Mouse (Mus musculus) adrenal gland (tissue): ENCODE measurements around the gene Hist2h3c1.
"Not testable (repeated sequence)": the region's sequence is repeated elsewhere in the genome, so short reads cannot be mapped to it uniquely, and the experiment has no call there.

ENCODE experiments used
- intact Hi-C: fragments of 180-260 bp; cut with DNase I; formaldehyde crosslinking; loops from one replicate; pipeline ENCODE4 v1.15.1; 2025
- long read RNA-seq, 2 experiments: library from polyadenylated mRNA; unstranded; transcript quantifications; one replicate each; pipeline ENCODE4 v2.0.0; 2020; ENCODE audit warnings: borderline replicate concordance in 1 of 2; ENCODE audit not compliant: insufficient replicate concordance in 1 of 2

Hist2h3c1 gene
- long read RNA-seq, experiment 1 = 0 reads
- long read RNA-seq, experiment 2, partial matches to known transcripts = 0 of 3 reads
- long read RNA-seq, experiment 2, other reads (novel, unspliced or antisense) = 0 of 3 reads

DNA sequence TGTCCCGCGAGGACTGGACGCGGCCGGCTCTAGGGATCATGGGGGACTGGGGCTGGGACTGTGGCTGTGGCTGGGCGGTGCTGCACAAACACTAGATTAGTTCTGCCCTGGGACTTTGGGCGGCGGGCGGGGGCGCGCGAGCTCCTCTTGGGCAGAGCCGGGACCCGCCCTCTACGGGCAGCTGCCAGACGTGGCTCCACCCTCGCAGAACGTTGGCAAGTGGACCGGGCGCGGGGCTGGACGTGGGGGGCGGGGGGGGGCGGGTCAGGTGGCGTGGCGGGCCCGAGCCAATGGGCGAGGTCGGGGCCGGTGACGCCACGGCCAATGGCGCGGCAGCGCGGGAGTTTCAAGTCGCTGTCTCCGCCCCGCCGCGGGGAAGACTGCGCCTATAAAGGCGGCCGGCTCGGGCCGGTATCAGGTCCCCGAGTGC, at the start of gene Hist2h3c1:
Gene Hist2h3c1, plus strand, starts transcription at position 259 of the 430 bp plus-strand sequence.
- intact Hi-C loops = not testable (repeated sequence)

DNA sequence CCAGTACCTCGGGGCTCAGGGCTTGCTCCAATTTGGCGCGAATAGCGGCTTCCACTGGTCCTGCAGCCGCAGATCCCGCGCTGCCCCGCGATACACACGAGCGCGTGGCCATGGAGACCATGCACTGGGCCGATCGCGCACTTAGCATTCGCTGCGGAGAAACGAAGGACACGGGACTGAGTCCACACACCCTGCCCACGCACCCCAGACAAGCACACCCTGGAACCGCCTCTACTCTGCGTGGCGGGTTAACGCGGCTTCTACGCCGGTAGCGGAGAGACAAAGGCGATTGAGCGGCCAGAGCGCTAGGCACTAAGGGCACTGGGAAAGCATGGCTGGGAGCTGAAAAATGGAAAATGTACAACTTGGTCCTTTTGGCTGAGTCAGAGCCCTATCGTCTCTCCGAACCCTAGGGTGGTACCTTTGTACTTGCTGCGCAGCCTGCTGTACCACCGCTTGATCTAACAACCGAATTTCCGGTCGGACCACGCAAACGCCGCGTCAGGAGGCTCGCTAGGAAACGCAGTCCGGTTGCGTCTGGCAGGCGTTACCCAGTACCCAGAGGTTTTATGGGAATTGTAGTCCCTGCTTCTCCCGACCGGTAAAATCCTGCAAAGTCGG, 49.2 kb upstream of the Hist2h3c1 start:
- intact Hi-C loops = no loop called here

DNA sequence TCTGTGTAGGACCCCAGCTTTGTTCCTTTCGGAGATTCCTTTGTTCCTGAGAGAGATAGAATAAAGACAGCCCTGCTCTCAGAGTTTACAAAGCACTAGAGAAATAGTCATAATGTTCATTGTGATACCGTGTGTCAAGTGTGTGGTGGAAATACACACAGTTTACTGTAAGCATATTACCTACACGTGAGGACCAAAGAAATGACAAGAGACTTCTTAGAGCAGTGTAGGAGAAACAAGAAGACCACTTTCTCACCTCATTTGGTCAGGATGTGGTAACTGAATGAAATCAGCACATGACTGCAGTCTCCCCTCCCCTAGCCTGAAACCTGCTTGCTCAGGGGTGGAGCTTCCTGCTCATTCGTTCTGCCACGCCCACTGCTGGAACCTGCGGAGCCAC, 48.3 kb upstream of the Hist2h3c1 start:
- intact Hi-C loops = no loop called here

DNA sequence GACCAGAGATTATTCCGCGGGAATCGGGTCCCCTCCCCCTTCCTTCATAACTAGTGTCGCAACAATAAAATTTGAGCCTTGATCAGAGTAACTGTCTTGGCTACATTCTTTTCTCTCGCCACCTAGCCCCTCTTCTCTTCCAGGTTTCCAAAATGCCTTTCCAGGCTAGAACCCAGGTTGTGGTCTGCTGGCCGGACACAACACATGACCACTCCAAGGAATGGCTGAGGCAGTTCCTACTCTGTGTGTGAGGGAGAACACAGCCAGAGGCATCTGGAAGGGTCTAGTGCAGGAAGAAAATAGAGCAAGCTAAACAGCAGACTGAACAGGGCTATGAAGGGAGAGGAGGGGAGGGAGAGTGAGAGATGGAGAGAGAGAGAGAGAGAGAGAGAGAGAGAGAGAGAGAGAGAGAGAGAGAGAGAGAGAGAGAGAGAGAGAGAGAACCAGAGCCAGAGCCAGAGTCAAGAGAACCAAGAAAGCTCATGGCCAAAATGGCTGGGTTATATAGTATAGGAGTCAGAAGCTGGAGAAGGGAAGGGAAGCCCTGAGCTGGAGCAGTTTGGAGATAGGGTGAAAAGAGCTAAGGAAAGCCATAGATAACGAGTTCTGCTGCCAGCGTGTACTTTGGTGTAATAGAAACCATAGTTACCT, 47.8 kb upstream of the Hist2h3c1 start:
- intact Hi-C loops = not testable (repeated sequence)

DNA sequence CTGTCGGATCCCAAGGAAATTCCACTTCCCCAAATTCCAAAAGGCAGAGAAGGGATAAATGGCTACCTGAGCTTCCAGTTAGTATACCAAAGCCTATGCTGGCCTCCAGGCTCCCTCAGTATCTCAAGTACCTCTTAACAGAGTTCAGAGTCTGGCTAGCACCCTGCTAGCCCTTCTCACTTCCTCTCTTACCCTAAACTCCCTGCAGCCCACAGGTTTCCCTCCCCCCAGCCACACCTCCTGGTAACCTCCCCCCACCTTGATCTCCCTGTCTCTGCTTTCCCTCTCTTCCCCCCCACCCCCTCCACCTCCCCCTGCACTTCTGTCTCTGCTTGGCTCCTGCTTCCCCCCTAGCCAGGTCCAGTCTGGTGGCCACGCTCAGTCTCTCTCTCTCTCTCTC, 46.8 kb upstream of the Hist2h3c1 start:
- intact Hi-C loops = no loop called here

DNA sequence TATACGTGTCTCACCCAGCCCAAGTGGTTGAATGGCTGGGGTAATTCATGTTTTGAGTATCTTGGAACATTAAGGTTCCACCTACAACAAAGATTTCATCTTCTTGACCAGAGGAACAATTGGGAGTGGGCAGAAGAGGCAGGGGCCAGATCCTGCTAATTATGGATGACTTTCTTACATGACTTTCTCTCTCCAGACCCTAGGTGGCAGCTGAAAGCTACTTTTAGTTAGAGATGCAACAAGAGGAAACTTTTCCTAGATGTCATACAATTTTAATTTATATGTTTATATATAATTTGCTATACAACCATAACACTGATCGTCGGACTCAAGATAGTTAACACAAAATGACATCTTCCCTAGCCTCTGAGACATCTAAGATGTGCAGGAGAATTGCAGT, 38.7 kb upstream of the Hist2h3c1 start:
- intact Hi-C loops = no loop called here

DNA sequence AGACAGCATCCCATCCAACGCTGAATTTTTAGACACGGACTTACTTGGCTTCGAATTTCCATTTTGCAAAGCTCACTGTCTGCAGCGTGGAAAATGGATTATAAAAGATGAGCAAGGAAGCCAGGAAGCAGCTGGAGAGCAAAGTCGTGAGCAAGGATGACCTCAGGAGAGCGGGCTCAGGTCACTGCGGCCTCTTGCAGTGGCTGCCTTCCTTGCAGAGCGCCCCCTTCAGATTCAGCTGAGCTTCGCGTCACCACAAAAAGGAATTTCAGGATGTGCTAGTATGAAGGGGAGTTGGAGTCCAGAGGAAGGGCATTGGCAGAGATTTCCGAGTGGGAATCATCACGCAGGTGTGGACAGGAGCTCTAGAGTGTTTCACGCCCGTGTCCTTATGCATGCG, 37.2 kb upstream of the Hist2h3c1 start:
- intact Hi-C loops = no loop called here

DNA sequence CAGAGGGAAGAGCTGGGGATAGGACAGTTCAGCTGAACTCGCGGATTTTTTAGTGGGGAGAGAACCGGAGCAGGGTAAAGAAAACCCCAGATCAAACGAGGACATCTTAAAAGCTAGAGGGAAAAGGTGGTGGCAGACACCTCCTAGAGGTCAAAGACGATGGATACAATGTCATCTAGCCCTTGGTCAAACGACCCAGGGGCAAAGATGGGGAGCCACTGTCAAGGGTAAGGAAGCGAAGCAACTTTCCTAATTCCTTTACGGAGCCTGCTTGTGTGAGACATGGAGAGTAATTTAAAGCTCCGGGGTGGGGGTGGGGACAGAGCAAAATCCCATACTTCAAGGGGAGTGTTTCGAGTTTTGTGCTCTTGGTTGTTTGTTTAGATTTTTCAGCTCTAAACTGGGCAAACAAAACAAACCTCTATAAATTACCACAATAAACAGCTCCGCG, 27.3 kb upstream of the Hist2h3c1 start:
- intact Hi-C loops = loop anchor here (5.0 kb wide), 2 partner anchors 43 to 57 kb away; partner anchors contain the start of genes Hist2h4 and Mtmr11

DNA sequence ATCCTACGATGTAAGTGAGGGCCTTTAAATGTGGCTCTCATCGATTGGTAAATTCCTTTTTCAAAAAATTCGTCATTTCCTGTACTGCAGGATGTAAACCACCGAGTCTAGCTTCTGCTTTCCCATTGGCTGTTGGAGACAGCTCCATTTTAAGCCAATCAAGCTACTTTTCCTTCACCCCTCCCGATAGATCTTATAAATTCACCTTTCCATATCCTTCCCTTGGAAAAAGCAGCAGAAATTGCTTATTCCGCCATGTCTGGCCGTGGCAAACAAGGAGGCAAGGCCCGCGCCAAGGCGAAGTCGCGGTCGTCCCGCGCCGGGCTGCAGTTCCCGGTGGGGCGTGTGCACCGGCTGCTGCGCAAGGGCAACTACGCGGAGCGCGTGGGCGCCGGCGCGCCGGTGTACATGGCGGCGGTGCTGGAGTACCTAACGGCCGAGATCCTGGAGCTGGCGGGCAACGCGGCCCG, 26.8 kb upstream of the Hist2h3c1 start, which contains the start of the genes Bola1 and Hist2h2ab:
Gene Bola1, minus strand, starts transcription at position 49 of the 470 bp plus-strand sequence.
Gene Hist2h2ab, plus strand, starts transcription at position 205 of the 470 bp plus-strand sequence.
- intact Hi-C loops = loop anchor here (2.0 to 5.0 kb wide), 3 partner anchors 25 to 57 kb away; partner anchors contain the start of genes Hist2h2aa1, Hist2h4 and Mtmr11

DNA sequence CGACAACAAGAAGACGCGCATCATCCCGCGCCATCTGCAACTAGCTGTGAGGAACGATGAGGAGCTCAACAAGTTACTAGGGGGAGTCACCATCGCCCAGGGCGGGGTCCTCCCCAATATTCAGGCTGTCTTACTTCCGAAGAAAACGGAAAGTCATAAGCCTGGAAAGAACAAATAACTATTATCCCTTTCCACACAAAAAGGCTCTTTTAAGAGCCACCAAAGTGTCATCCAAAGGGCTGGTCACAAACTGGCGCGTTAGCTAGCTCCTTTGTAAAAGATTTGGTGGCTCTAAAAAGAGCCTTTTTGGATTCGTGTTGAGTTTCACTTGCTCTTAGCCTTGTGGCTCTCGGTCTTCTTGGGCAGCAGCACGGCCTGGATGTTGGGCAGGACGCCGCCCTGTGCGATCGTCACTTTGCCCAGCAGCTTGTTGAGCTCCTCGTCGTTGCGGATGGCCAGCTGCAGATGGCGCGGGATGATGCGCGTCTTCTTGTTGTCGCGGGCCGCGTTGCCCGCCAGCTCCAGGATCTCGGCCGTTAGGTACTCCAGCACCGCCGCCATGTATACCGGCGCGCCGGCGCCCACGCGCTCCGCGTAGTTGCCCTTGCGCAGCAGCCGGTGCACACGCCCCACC, 26.2 kb upstream of the Hist2h3c1 start:
- intact Hi-C loops = loop anchor here (2.0 kb wide), 1 partner anchor 25 kb away; the partner anchor contains the start of gene Hist2h2aa1

DNA sequence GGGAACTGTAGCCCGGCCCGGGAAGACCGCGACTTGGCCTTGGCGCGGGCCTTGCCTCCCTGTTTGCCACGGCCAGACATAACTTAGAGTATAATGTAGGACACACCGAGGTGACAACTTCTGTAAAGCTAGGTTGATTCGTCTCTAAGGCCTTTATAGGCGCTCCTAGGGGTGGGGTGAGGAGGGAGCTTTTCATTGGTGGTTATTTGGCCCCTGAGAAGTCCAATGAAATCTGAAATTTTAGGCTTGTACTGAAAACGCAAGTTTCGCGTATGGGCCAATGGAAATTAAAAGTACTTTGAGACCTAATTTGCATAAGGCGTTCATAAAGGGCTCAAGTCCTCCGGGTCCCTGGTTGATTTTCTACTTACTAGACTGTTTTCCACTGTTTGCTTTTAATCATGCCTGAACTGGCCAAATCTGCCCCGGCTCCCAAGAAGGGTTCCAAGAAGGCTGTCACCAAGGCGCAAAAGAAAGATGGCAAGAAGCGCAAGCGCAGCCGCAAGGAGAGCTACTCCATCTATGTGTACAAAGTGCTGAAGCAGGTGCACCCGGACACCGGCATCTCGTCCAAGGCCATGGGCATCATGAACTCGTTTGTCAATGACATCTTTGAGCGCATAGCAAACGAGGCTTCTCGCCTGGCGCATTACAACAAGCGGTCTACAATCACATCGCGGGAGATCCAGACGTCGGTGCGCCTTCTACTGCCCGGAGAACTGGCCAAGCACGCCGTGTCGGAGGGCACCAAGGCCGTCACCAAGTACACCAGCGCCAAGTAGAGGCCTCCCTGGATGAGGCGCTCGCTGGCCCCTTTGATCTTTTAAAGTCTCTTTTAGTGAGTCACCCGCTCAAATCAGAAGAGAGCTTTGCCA, 25.5 kb upstream of the Hist2h3c1 start, which contains the start of the genes Hist2h2ac and Hist2h2be:
Gene Hist2h2ac, minus strand, starts transcription at position 116 of the 875 bp plus-strand sequence.
Gene Hist2h2be, plus strand, starts transcription at position 355 of the 875 bp plus-strand sequence.
- intact Hi-C loops = loop anchor here (2.0 kb wide), 1 partner anchor 24 kb away; the partner anchor contains the start of gene Hist2h2aa1

DNA sequence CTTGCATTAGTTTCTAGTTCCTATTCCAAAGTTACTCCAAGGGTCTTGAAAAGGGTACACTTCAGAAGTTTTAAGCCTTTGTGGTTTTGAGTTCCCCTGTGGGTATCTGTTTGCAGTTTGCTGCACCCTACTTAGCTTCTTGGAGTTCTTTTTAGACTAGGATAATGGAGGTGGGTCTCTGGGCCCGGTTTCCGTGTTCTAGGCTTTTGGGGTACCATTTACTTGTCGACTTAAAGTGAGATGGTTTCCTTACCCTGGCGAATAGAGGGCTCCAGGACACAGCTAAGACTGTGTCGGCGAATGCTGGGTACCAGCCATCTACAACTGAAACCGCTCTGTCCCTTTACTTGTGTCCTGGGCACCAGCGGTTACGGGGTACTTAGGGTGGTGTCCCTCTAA, 24.8 kb upstream of the Hist2h3c1 start:
- intact Hi-C loops = loop anchor here (2.0 kb wide), 1 partner anchor 23 kb away; the partner anchor contains the start of gene Hist2h2aa1

DNA sequence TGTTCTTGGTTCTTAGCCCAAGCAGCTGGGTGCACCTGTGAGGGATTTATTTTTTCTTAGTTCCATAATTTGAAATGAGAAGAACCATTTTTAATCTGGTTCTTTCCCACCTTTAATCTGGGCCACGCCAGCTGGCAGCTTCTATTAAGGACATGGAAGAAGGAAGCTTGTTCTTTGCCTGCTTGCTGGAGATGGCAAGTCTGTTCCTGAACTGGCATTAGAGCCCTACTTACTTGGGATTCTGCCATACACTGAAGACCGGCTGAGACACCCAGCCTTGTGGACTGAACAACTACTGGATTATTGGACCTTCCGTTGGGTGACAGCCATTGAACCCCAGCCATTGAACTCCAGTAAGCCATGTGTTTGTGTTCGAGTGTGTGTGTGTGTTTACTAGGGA, 23.7 kb upstream of the Hist2h3c1 start:
- intact Hi-C loops = no loop called here

DNA sequence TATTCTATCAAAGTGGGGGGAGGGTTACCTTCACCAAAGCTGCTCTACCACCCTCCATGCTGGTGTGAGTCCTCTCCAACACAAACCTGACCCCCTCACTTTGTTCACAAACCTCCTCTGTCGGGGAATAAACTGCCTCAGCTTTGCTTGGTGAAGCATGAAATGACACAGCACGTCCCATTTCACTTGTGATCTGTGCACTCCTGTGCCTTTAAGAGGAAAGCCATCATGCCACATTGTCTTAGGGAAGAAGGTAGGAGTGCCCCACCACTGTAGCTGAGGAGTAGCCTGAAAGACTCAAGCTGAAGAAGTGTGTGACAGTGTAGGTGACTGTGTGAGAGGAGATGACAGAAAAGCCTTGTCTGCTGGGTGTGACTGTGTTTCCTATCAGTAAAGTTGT, 21.1 kb upstream of the Hist2h3c1 start:
- intact Hi-C loops = no loop called here

DNA sequence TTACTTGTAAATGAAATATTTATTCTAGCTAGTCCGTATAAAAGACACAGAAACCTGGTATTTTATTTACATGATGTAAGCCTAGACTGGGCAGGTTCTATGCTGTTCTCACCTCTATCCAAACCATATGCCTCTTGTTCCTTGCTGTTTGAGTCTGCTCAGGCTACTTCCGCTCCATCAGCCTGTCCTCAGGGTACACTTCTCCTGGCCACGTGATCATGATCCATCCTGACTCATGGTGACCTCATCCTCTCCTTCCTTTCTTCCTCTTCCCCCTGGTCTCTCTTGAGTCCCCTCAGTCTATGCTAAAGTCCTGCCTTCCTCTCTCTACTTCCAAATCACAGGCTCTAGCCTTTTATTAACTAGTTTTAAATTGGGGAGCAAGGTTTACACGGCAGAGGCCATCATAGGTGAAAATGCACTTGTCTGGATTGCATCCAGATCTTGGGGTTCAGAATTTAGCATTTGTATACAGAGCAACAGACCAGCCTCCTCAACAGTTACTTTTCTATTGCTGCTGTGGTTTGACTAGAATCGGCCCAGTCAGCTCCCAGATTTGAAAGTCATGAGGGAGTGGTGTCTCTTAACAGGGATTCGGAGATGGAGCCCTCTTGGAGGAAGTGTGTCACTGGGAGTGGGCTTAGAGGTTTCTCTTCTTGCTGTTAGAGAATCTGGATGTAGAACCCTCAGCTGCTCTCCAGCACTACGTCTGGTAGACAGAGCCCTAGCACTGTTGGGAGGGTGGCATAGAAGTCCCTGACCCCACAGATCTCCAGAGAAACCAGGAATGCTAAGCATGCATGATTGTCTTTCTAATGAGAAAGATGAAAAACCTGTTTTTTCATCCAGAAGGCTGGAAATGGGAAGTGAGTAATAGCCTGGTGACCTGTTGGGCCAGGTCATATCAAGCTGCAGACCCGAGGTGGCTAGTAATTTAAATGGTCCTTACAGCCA, 19.5 kb upstream of the Hist2h3c1 start:
- intact Hi-C loops = no loop called here

DNA sequence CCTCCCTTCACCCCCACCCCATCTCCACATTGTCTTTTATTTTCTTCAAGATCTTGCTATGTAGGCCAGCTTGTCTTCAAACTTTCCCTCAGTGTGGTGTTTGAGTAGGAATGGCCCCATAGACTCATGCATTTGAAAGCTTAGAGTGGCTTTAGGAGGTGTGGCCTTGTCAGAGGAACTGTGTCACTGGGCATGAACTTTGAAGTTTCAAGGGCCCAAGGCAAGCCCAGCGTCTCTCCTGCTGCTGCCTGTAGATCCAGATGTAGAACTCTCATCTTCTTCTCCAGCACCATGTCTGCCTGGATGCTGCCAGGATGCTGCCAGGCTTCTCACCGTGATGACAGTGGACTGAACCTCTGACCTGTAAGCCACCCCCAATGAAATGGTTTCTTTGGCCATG, 17.7 kb upstream of the Hist2h3c1 start:
- intact Hi-C loops = no loop called here

DNA sequence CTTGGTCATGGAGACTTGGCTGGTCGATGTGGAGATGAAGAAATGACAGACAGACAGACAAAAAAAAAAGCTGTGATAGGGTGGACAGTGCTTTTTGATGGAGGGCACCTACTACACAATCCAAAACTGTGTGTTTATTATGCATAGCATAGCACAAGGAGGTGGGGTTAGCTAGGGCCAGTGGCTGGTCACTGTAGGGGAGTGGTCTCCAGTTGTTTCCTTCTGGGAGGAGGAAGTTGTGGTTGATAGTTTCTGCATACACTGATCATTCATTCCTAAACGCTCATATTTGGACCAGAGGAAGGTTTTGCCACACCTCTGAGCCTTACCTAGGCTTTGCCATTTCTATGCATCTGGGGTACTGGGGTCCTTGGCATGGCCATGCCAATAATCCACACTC, 16.1 kb upstream of the Hist2h3c1 start:
- intact Hi-C loops = no loop called here

DNA sequence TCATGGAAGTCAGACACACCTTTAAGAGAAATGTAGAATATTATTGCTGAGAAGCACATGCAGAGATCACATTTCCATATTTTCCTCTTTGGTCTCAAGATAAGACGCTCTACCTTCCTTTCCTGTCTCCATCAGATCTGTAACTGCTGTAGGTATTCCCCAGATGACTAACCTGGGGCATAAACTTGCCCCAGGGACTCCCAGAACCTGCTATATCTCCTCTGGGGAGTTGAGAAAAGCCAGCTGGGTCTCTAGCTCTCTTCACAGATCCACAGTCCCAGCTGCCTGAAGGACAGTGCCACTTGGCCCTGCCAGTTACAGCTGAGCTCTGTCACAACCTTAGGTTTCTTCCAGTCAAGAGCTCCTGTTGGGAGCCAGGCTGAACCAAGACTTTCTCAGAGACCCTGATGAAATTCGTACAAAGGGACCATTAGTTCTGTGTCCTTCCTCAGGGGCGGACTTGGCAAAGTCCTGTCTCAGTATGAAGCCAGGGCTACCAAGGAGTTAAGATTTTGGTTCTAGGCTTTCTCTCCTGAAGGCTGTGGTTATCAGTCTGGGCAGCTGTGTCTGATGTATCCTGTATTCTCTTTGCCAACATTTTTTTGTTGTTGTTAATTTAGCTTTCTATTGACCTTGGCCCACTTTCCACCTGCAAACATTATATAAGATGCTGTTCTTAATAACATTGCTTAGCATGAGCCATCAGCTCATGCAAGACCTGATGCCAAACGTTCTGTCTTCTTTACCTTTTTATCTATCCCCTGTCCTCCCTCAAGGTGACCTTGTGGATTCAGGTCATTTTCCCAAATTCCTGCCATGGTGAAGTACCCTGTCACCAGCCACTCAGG, 15.4 kb upstream of the Hist2h3c1 start:
- intact Hi-C loops = no loop called here
